ENCODE assay signal across 25 mouse cellular contexts in genomic region chr8:26469705-26470104, GRCm38 (mm10).
DNase-seq lines count a peak whose midpoint lies in the region; ATAC-seq and TF ChIP-seq lines count a peak whose summit lies in the region.
"Had no signal": no experiment of that assay in that cellular context is flagged by ENCODE, and none has a peak within 500 bp of the region (broad histone marks: within the 10 kb centered on the region; RNA-seq: fewer than 3 reads in every experiment).

No protein-coding gene starts in this region.

- no peak for TF ChIP-seq CTCF in lung, embryonic 14.5 days (IDR thresholded peaks at IDR 0.05; ENCODE audit: low read depth)
- no peak for TF ChIP-seq CTCF in midbrain, postnatal 0 days (IDR thresholded peaks at IDR 0.05)

- H3K4me2 ChIP-seq in lung, embryonic 14.5 days = no peak overlapping the region
- no peak overlapping the region for H3K4me2 ChIP-seq in midbrain, postnatal 0 days (ENCODE audit: low read depth, low read length, poor library complexity, severe bottlenecking)
- H3K4me2 ChIP-seq: forebrain, embryonic 12.5 days; heart, embryonic 15.5 days; limb, embryonic 12.5 days; liver, embryonic 15.5 days had no signal

- 27% methylated on average over 6 of the region's 6 CpGs for WGBS in lung, embryonic 14.5 days
- WGBS in midbrain, postnatal 0 days = 40% methylated on average over 6 of the region's 6 CpGs

- no peak overlapping the region for H3K4me3 ChIP-seq in lung, embryonic 14.5 days (ENCODE audit: low read depth, low read length)
- H3K4me3 ChIP-seq in midbrain, postnatal 0 days (ENCODE audit: low read depth, low read length) = no peak overlapping the region
- H3K4me3 ChIP-seq: erythroblast, embryonic 14.5 days; forebrain, embryonic 12.5 days; heart, embryonic 15.5 days; left cerebral cortex, adult 2 months; limb, embryonic 12.5 days; liver, embryonic 15.5 days had no signal

- intact Hi-C loops in heart, postnatal 25 days (cut with DNase I) = no loop called here

- peak; percentile 53 for DNase-seq in heart, adult 11 months
- no peak for DNase-seq in heart, postnatal 25 days (ENCODE audit: low spot score)
- peak; percentile 15 for DNase-seq in lung, embryonic 14.5 days
- DNase-seq in lung, adult 18-20 months = no peak
- peak; percentile 17 for DNase-seq in retina, embryonic 14.5 days (ENCODE audit: low spot score)
- no peak for DNase-seq in retina, postnatal 1 day
- peak; percentile 2 for DNase-seq in midbrain, postnatal 0 days (ENCODE audit: low spot score)
- DNase-seq in spleen, postnatal 4 days (ENCODE audit: low spot score in 2 of 2) = no peak
- DNase-seq: adrenal gland, postnatal 25 days; cerebellum, adult 18-20 months; cerebellum, postnatal 10 days; gastrocnemius, postnatal 10 days; heart, postnatal 36 days; kidney, adult 11 months; kidney, postnatal 14 days; lung, postnatal 36 days; thymus, postnatal 4 days had no signal

- H3K4me1 ChIP-seq in lung, embryonic 14.5 days (ENCODE audit: insufficient read depth) = peaks cover 3% of the 10 kb centered on the region; the same call in 1 of the 2 replicates
- 0 out of 2 replicates have a peak, but pooled peaks cover 5% of the 10 kb centered on the region for H3K4me1 ChIP-seq in midbrain, postnatal 0 days (ENCODE audit: insufficient read depth, low read length)
- H3K4me1 ChIP-seq: liver, embryonic 15.5 days had no signal

- no peaks in the 10 kb centered on the region for H3K36me3 ChIP-seq in lung, embryonic 14.5 days (ENCODE audit: insufficient read depth)
- H3K36me3 ChIP-seq in midbrain, postnatal 0 days (ENCODE audit: insufficient read depth, low read length) = no peaks in the 10 kb centered on the region
- H3K36me3 ChIP-seq: forebrain, embryonic 12.5 days; heart, embryonic 15.5 days; limb, embryonic 12.5 days; liver, embryonic 15.5 days had no signal

- no peak for ATAC-seq in lung, embryonic 14.5 days (ENCODE audit: insufficient read depth)
- ATAC-seq in midbrain, postnatal 0 days (ENCODE audit: low FRiP score) = no peak
- ATAC-seq: inflammation-experienced regulatory T-cells, adult 6 months; Patski had no signal

- H3K9me3 ChIP-seq in lung, embryonic 14.5 days (ENCODE audit: low read depth, low read length) = no peaks in the 10 kb centered on the region
- no peaks in the 10 kb centered on the region for H3K9me3 ChIP-seq in midbrain, postnatal 0 days (ENCODE audit: low read length)
- H3K9me3 ChIP-seq: forebrain, embryonic 12.5 days; heart, embryonic 15.5 days; limb, embryonic 12.5 days; liver, embryonic 15.5 days had no signal

- H3K27ac ChIP-seq in lung, embryonic 14.5 days (ENCODE audit: low read depth) = no peak overlapping the region
- no peak overlapping the region for H3K27ac ChIP-seq in midbrain, postnatal 0 days (ENCODE audit: low read depth, low read length)
- H3K27ac ChIP-seq: forebrain, embryonic 12.5 days; heart, embryonic 15.5 days; left cerebral cortex, adult 2 months; limb, embryonic 12.5 days; liver, embryonic 15.5 days had no signal

- no peaks in the 10 kb centered on the region for H3K27me3 ChIP-seq in lung, embryonic 14.5 days (ENCODE audit: insufficient read depth, low read length)
- no peaks in the 10 kb centered on the region for H3K27me3 ChIP-seq in midbrain, postnatal 0 days (ENCODE audit: insufficient read depth, low read length)
- H3K27me3 ChIP-seq: heart, embryonic 15.5 days; liver, embryonic 15.5 days had no signal

- H3K9ac ChIP-seq in lung, embryonic 14.5 days = no peak overlapping the region
- no peak overlapping the region for H3K9ac ChIP-seq in midbrain, postnatal 0 days (replicated peaks; ENCODE audit: low read length, poor library complexity, severe bottlenecking)
- H3K9ac ChIP-seq: forebrain, embryonic 12.5 days; heart, embryonic 15.5 days; limb, embryonic 12.5 days; liver, embryonic 15.5 days had no signal

Comparison
In these comparisons a context has a peak if more than half of its experiments do, and no peak if none do; other contexts are left out.
1. DNase-seq: peak in heart, adult 11 months (single experiment), lung, embryonic 14.5 days (single experiment), retina, embryonic 14.5 days (single experiment) and midbrain, postnatal 0 days (single experiment); none in heart, postnatal 25 days (single experiment), lung, adult 18-20 months (0 of 2), retina, postnatal 1 day (single experiment) and spleen, postnatal 4 days (0 of 2).